Mouse (Mus musculus) ES-E14 (cell line): ENCODE data around the gene Ugcg.

Experiments
- HCFC1 ChIP-seq: IDR thresholded peaks from 2 replicates; pipeline ENCODE4 v1.6.1; 2012; ENCODE audit warnings: low read length, inconsistent platforms, borderline replicate concordance; ENCODE audit not compliant: insufficient read depth
- ZC3H11A ChIP-seq: IDR thresholded peaks from 2 replicates; pipeline ENCODE4 v1.6.1; 2012; ENCODE audit warnings: low read depth, mild to moderate bottlenecking, inconsistent platforms, low read length, borderline replicate concordance

- TF ChIP-seq HCFC1: no peak
- no peak for TF ChIP-seq ZC3H11A
Measured at GRCm38 (mm10) chr4:59169981-59170380, 19.1 kb upstream of the Ugcg start.
